Mouse (Mus musculus) ES-Bruce4 (cell line): ENCODE measurements around the gene Dpp4.

ENCODE experiments used
- CTCF ChIP-seq: IDR thresholded peaks from one replicate; pipeline ENCODE4 v1.8.1; 2011; ENCODE audit warnings: low read depth, low read length
- POLR2A ChIP-seq: IDR thresholded peaks from one replicate; pipeline ENCODE4 v1.8.1; 2011; ENCODE audit warnings: low read length; ENCODE audit not compliant: insufficient read depth

GRCm38 (mm10) chr2:62408701-62409201, 3.3 kb downstream of the Dpp4 start:
- TF ChIP-seq POLR2A, result no peak
- TF ChIP-seq CTCF, result no peak
